Mouse (Mus musculus): ENCODE data around the gene Scd2.

DNA sequence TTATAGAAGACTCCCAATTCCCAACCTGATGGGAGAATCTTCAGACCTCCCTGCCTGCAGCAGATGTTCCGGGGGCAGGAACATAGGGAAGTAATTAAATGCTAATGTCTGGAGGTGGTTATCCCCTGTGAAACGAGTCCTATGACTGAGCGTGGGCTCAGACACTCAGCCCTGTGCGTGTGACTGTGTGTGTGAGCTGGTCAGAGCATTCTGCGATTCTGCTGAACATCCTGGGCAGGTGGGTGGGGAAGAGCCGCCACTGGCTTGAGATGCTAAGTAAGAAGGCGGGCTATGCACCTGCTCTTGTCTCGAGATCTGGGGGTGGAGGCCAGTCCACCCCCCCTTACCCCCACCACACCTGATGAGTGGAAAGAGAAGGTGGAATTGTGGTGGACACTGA, 38.9 kb downstream of the Scd2 start:
- TF ChIP-seq ZC3H11A (IDR thresholded peaks at IDR 0.05; ENCODE audit: borderline replicate concordance, low read depth, low read length) = no peak
- TF ChIP-seq HCFC1 (IDR thresholded peaks at IDR 0.05; ENCODE audit: borderline replicate concordance, insufficient read depth, low read length) = no peak
- TF ChIP-seq ZNF384 (IDR thresholded peaks at IDR 0.05; ENCODE audit: low read depth, low read length) = no peak
